Mouse (Mus musculus): Measurements from ENCODE around the gene Thsd4. TPM values are rescaled to one million over a fixed set of nuclear protein-coding genes. Genes with fewer than 3 reads are reported as not detected.

Gene Thsd4
- polyA plus RNA-seq, 1 experiment: 5.9 TPM

DNA sequence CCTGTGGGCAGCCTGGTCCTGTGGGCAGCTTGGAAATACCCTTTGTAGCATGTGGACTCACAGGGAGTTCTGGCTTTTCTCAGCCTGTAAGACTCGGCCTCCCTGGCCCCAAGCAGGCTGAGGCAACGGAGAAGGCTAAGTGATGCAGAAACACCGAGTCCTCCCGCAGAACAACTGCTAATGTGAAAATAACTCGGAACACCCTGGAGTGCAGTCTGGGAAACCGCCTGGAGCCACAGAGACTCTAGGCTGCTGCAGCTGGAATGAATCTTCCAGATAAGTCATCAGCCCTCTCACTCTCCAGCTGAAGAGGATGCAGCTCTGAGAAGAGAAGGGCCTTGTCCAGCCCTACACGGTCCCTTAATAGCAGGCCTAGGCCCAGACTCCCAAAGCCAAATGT is 402.0 kb downstream of the Thsd4 start:
- H3K4me3 ChIP-seq (ENCODE audit: insufficient read depth, low read depth, low read length): no peak overlapping the region
- H3K27me3 ChIP-seq (replicated peaks; ENCODE audit: control insufficient read depth, insufficient read depth, low read length): no peaks in the 10 kb centered on the region
- DNase-seq: no peak
- no peaks in the 10 kb centered on the region for H3K36me3 ChIP-seq (ENCODE audit: control insufficient read depth, insufficient read depth, low read length)
- H3K27ac ChIP-seq (ENCODE audit: insufficient read depth, low read depth, low read length): no peak overlapping the region
- H3K4me1 ChIP-seq (ENCODE audit: control insufficient read depth, insufficient read depth, low read length): no peaks in the 10 kb centered on the region
- 68% methylated on average over 7 of the region's 7 CpGs for WGBS
- TF ChIP-seq CTCF (conservative IDR thresholded peaks at IDR 0.05; ENCODE audit: insufficient read depth, insufficient read length, low read depth, low read length) (no peak), POLR2A (IDR thresholded peaks at IDR 0.05; ENCODE audit: low read depth, low read length) (no peak)

DNA sequence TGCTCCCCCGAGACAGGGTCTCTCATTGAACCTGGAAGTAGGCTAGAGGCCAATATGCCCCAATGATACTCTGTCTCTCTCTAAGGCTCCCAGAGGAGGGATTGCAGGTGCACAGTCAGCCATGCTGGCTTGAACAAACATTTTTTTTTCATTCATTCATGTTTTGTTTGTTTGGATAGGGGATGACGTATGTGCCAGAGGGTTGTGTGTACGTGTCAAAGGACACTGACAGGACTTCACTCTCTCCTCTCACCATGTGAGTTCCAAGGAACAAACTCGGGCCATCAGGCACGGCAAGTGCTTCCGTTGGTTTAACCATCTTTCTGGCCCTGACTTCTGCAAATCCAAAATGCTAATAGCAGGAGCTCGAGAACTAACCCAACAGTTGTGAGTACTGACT is 404.0 kb downstream of the Thsd4 start:
- Histone ChIP-seq H3K36me3 (ENCODE audit: control insufficient read depth, insufficient read depth, low read length) (no peaks in the 10 kb centered on the region), H3K4me1 (ENCODE audit: control insufficient read depth, insufficient read depth, low read length) (no peaks in the 10 kb centered on the region), H3K27ac (ENCODE audit: insufficient read depth, low read depth, low read length) (no peak overlapping the region), H3K27me3 (replicated peaks; ENCODE audit: control insufficient read depth, insufficient read depth, low read length) (no peaks in the 10 kb centered on the region), H3K4me3 (ENCODE audit: insufficient read depth, low read depth, low read length) (no peak overlapping the region)
- WGBS: 81% methylated on average over 7 of the region's 7 CpGs
- TF ChIP-seq POLR2A (IDR thresholded peaks at IDR 0.05; ENCODE audit: low read depth, low read length) (no peak), CTCF (conservative IDR thresholded peaks at IDR 0.05; ENCODE audit: insufficient read depth, insufficient read length, low read depth, low read length) (no peak)
- DNase-seq: no peak

DNA sequence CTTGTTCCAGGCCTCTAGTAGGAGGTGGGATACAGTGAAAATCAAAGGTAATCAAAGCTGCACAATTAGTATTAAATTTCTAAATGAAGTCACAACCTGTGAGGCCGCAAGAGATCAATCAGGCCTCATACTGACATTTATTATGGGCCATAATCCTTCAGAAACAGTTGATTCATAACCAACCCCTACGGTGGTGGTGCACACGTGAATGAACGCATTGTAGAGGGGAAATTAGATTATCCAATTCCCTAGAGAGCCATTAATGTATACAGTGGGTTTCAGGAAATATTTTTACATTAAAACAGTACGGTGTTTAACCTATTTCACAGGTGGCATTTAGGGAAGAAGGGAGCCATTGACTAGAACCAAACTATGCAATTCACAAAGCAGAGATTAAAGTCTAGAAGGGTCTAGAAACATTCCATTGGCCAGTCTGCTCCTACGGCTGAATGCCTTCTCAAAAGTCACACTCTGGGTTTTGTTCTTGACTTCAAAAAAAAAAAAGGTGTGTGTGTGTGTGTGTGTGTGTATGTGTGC is 406.1 kb downstream of the Thsd4 start:
- no peak overlapping the region for H3K4me3 ChIP-seq (ENCODE audit: insufficient read depth, low read depth, low read length)
- no peaks in the 10 kb centered on the region for H3K36me3 ChIP-seq (ENCODE audit: control insufficient read depth, insufficient read depth, low read length)
- no peak for TF ChIP-seq POLR2A (IDR thresholded peaks at IDR 0.05; ENCODE audit: low read depth, low read length)
- TF ChIP-seq CTCF (conservative IDR thresholded peaks at IDR 0.05; ENCODE audit: insufficient read depth, insufficient read length, low read depth, low read length): no peak
- H3K27ac ChIP-seq (ENCODE audit: insufficient read depth, low read depth, low read length): no peak overlapping the region
- H3K27me3 ChIP-seq (replicated peaks; ENCODE audit: control insufficient read depth, insufficient read depth, low read length): no peaks in the 10 kb centered on the region
- H3K4me1 ChIP-seq (ENCODE audit: control insufficient read depth, insufficient read depth, low read length): no peaks in the 10 kb centered on the region
- no peak for DNase-seq
- WGBS: 67% methylated on average over 6 of the region's 6 CpGs

DNA sequence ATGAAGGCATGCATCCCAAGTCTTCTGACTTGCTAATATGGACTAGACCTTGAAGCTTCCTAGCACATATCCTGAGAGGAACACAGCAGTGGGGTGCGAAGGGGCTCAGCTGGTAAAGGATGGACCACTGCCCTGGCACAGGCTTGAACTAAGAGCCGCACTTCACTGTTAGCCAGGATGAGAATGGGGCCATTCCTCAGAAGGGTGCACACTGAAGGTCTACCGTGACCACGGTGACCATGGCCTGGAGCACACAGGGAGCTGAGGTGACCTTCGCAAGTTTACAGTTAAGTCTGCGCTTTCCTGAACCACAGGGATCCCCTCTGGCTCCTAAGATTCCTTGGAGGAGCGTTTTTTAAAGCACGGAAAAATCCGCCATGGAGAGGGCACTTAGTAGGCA is 406.5 kb downstream of the Thsd4 start:
- Histone ChIP-seq H3K4me3 (ENCODE audit: insufficient read depth, low read depth, low read length) (no peak overlapping the region), H3K4me1 (ENCODE audit: control insufficient read depth, insufficient read depth, low read length) (no peaks in the 10 kb centered on the region), H3K27ac (ENCODE audit: insufficient read depth, low read depth, low read length) (no peak overlapping the region), H3K36me3 (ENCODE audit: control insufficient read depth, insufficient read depth, low read length) (no peaks in the 10 kb centered on the region), H3K27me3 (replicated peaks; ENCODE audit: control insufficient read depth, insufficient read depth, low read length) (no peaks in the 10 kb centered on the region)
- TF ChIP-seq CTCF (conservative IDR thresholded peaks at IDR 0.05; ENCODE audit: insufficient read depth, insufficient read length, low read depth, low read length): no peak
- no peak for TF ChIP-seq POLR2A (IDR thresholded peaks at IDR 0.05; ENCODE audit: low read depth, low read length)
- DNase-seq: no peak
- 92% methylated on average over 9 of the region's 9 CpGs for WGBS

DNA sequence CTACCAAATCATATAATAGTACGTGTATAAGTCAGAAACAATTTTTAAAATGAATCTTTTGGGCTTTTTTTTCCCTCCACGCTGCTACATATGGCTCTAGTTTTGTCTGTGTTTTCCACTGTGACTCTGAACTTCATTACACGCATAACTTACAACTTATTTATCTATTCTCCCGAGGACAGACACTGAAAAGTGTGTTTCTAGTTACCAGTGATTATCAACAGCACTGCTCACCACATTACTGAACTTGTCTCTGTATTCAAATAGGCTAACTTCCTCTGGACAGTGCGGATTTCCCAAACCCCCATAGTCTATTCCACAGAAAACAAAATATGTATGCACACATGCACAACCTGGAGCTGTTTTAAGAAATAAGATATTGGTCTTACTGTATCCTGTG is 411.6 kb downstream of the Thsd4 start:
- H3K27me3 ChIP-seq (replicated peaks; ENCODE audit: control insufficient read depth, insufficient read depth, low read length): no peaks in the 10 kb centered on the region
- H3K4me3 ChIP-seq (ENCODE audit: insufficient read depth, low read depth, low read length): no peak overlapping the region
- no peaks in the 10 kb centered on the region for H3K36me3 ChIP-seq (ENCODE audit: control insufficient read depth, insufficient read depth, low read length)
- no peak for DNase-seq
- H3K27ac ChIP-seq (ENCODE audit: insufficient read depth, low read depth, low read length): no peak overlapping the region
- no peak for TF ChIP-seq CTCF (conservative IDR thresholded peaks at IDR 0.05; ENCODE audit: insufficient read depth, insufficient read length, low read depth, low read length)
- no peak for TF ChIP-seq POLR2A (IDR thresholded peaks at IDR 0.05; ENCODE audit: low read depth, low read length)
- no peaks in the 10 kb centered on the region for H3K4me1 ChIP-seq (ENCODE audit: control insufficient read depth, insufficient read depth, low read length)
- WGBS: 89% methylated on average over 5 of the region's 5 CpGs

DNA sequence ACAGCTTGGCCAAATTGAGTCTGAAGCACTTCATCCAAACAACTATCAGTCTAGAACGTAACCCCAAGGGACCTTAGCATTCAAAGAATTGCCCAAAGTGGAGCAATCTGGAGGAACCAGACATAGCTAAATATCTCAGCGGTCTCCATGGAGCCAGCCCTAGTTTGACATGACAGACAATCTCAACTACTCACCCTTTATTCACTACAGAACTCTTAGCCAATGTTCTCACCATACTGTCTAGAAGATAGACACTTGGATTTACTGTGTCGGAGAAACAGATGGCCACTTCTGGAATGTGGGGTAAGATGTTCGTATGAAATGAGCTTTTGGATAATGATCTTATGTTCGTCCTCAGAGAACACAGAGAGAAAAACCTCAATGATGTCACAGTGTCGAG is 415.2 kb downstream of the Thsd4 start:
- TF ChIP-seq POLR2A (IDR thresholded peaks at IDR 0.05; ENCODE audit: low read depth, low read length) (no peak), CTCF (conservative IDR thresholded peaks at IDR 0.05; ENCODE audit: insufficient read depth, insufficient read length, low read depth, low read length) (no peak)
- WGBS: 85% methylated on average over 6 of the region's 6 CpGs
- DNase-seq: no peak
- Histone ChIP-seq H3K27me3 (replicated peaks; ENCODE audit: control insufficient read depth, insufficient read depth, low read length) (no peaks in the 10 kb centered on the region), H3K4me3 (ENCODE audit: insufficient read depth, low read depth, low read length) (no peak overlapping the region), H3K27ac (ENCODE audit: insufficient read depth, low read depth, low read length) (no peak overlapping the region), H3K36me3 (ENCODE audit: control insufficient read depth, insufficient read depth, low read length) (no peaks in the 10 kb centered on the region), H3K4me1 (ENCODE audit: control insufficient read depth, insufficient read depth, low read length) (no peaks in the 10 kb centered on the region)

DNA sequence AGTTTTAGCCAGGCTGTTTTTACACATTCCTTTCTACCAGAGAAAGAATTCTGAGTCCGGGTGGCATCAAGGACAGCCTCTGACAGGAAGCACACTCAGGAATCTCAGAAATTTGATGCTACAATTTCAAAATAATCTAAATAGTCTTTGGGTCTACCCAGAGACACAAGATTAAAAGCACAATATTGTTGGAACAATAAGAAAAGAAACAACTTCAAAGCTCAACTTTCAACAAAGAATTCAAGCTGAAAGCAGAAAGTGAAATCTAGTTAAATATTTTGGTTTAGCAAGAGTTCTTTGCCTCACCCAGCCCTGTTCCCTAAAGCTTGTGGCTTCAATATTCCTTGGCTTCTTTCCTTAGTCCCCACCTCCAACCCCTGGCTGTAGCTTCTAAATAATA is 415.7 kb downstream of the Thsd4 start:
- no peak for DNase-seq
- no peaks in the 10 kb centered on the region for H3K27me3 ChIP-seq (replicated peaks; ENCODE audit: control insufficient read depth, insufficient read depth, low read length)
- H3K4me1 ChIP-seq (ENCODE audit: control insufficient read depth, insufficient read depth, low read length): no peaks in the 10 kb centered on the region
- no peaks in the 10 kb centered on the region for H3K36me3 ChIP-seq (ENCODE audit: control insufficient read depth, insufficient read depth, low read length)
- no peak overlapping the region for H3K27ac ChIP-seq (ENCODE audit: insufficient read depth, low read depth, low read length)
- H3K4me3 ChIP-seq (ENCODE audit: insufficient read depth, low read depth, low read length): no peak overlapping the region
- WGBS: 29% methylated on average over 1 of the region's 1 CpGs
- TF ChIP-seq CTCF (conservative IDR thresholded peaks at IDR 0.05; ENCODE audit: insufficient read depth, insufficient read length, low read depth, low read length) (no peak), POLR2A (IDR thresholded peaks at IDR 0.05; ENCODE audit: low read depth, low read length) (no peak)
